Mouse (Mus musculus) CH12.LX (cell line): Measurements from ENCODE around the gene Tes3-ps. TPM values are rescaled to one million over a fixed set of nuclear protein-coding genes. Genes with fewer than 3 reads are reported as not detected.

ENCODE experiments used
- DNase-seq: peaks from one replicate; pipeline ENCODE4 v3.0.0-alpha.2; 2013; ENCODE audit errors: extremely low read depth
- H3K27ac ChIP-seq: 2 replicates; pipeline ENCODE4 v1.5.1; 2012; ENCODE audit warnings: low read depth, mild to moderate bottlenecking, control low read depth, moderate library complexity; ENCODE audit not compliant: insufficient read depth
- H3K27me3 ChIP-seq: replicated peaks from 2 replicates; pipeline ENCODE3; 2012; ENCODE audit warnings: inconsistent platforms
- H3K36me3 ChIP-seq, 2 experiments: replicated peaks in 1 of 2; 2 replicates each; pipeline versions ENCODE3 to v1.6.1; 2012; ENCODE audit warnings: inconsistent platforms in 1 of 2, low read length in 1 of 2, mild to moderate bottlenecking in 1 of 2, mixed read lengths in 1 of 2, moderate library complexity in 1 of 2; ENCODE audit not compliant: control insufficient read depth in 1 of 2, insufficient read depth in 1 of 2
- H3K4me1 ChIP-seq, 2 experiments: 2 replicates each; pipeline ENCODE4 v1.6.1; 2012; ENCODE audit warnings: inconsistent platforms in 1 of 2, moderate library complexity in 1 of 2; ENCODE audit not compliant: insufficient read depth in 2 of 2, control insufficient read depth in 1 of 2
- H3K4me2 ChIP-seq: 2 replicates; pipeline ENCODE4 v1.6.1; 2012; ENCODE audit warnings: low read depth, mild to moderate bottlenecking, control low read depth; ENCODE audit not compliant: poor library complexity, insufficient read depth, severe bottlenecking
- H3K4me3 ChIP-seq, 3 experiments: fragments of 150-350 bp in 1 of 3; sonication (generic) in 1 of 3; replicated peaks in 1 of 3; 2 replicates each; pipeline versions ENCODE3 to v1.5.1; 2011 to 2012; ENCODE audit warnings: low read depth in 2 of 3, low read length in 2 of 3, mild to moderate bottlenecking in 2 of 3, moderate library complexity in 2 of 3, control low read depth in 1 of 3, improper control_type of control experiment in 1 of 3, inconsistent platforms in 1 of 3, mixed read lengths in 1 of 3; ENCODE audit not compliant: poor library complexity in 1 of 3
- H3K79me2 ChIP-seq: replicated peaks from 2 replicates; pipeline ENCODE4 v1.6.1; 2012; ENCODE audit warnings: mild to moderate bottlenecking, moderate library complexity; ENCODE audit not compliant: control insufficient read depth, poor library complexity, insufficient read depth, severe bottlenecking; ENCODE audit errors: extremely low read depth
- H3K9ac ChIP-seq: 2 replicates; pipeline ENCODE4 v1.6.1; 2012; ENCODE audit warnings: low read depth, mild to moderate bottlenecking, control low read depth, moderate library complexity; ENCODE audit not compliant: insufficient read depth
- H3K9me3 ChIP-seq: replicated peaks from 2 replicates; pipeline ENCODE3; 2012; ENCODE audit warnings: low read length, inconsistent platforms, mixed read lengths
- CTCF ChIP-seq, 2 experiments: IDR thresholded peaks in 1 of 2; conservative IDR thresholded peaks in 1 of 2; 2 replicates each; pipeline ENCODE4 v1.5.1; 2011 to 2012; ENCODE audit warnings: low read depth in 2 of 2, low read length in 2 of 2, improper control_type of control experiment in 1 of 2, inconsistent platforms in 1 of 2, mild to moderate bottlenecking in 1 of 2, moderate library complexity in 1 of 2
- E2F4 ChIP-seq: IDR thresholded peaks from 2 replicates; pipeline ENCODE4 v1.6.1; 2011; ENCODE audit warnings: low read depth, low read length, improper control_type of control experiment; ENCODE audit not compliant: insufficient replicate concordance
- ETS1 ChIP-seq: conservative IDR thresholded peaks from 2 replicates; pipeline ENCODE4 v1.6.1; 2012; ENCODE audit warnings: low read depth, mild to moderate bottlenecking, inconsistent platforms, low read length, improper control_type of control experiment, moderate library complexity
- GABPA ChIP-seq: IDR thresholded peaks from 2 replicates; pipeline ENCODE4 v1.6.1; 2012; ENCODE audit warnings: low read depth, low read length, improper control_type of control experiment, inconsistent platforms; ENCODE audit not compliant: insufficient replicate concordance
- HCFC1 ChIP-seq: IDR thresholded peaks from 2 replicates; pipeline ENCODE4 v1.6.1; 2012; ENCODE audit warnings: low read depth, mild to moderate bottlenecking, inconsistent platforms, low read length, improper control_type of control experiment
- MAX ChIP-seq: IDR thresholded peaks from 2 replicates; pipeline ENCODE4 v1.6.1; 2011; ENCODE audit warnings: low read length, improper control_type of control experiment
- MEF2A ChIP-seq: IDR thresholded peaks from 2 replicates; pipeline ENCODE4 v1.6.1; 2014; ENCODE audit warnings: low read depth, mild to moderate bottlenecking, inconsistent platforms, low read length, improper control_type of control experiment, borderline replicate concordance
- MXI1 ChIP-seq: IDR thresholded peaks from 2 replicates; pipeline ENCODE4 v1.6.1; 2011; ENCODE audit warnings: mild to moderate bottlenecking, low read depth, low read length, improper control_type of control experiment
- PAX5 ChIP-seq: IDR thresholded peaks from 2 replicates; pipeline ENCODE4 v1.6.1; 2012; ENCODE audit warnings: low read length, inconsistent platforms, mixed read lengths
- POLR2A ChIP-seq: IDR thresholded peaks from 2 replicates; pipeline ENCODE4 v1.6.1; 2011; ENCODE audit warnings: low read depth, mild to moderate bottlenecking, improper control_type of control experiment, low read length
- RCOR1 ChIP-seq: conservative IDR thresholded peaks from 2 replicates; pipeline ENCODE4 v1.6.1; 2012; ENCODE audit warnings: low read depth, mild to moderate bottlenecking, inconsistent platforms, low read length, improper control_type of control experiment
- ZNF384 ChIP-seq: IDR thresholded peaks from 2 replicates; pipeline ENCODE4 v1.6.1; 2012; ENCODE audit warnings: low read depth, low read length, improper control_type of control experiment, inconsistent platforms
- dilution Hi-C: fragments of 300-500 bp; cut with MboI; formaldehyde crosslinking; loops from 2 replicates; pipeline ENCODE4 v1.14.3; 2020; ENCODE audit warnings: low sequenced_read_pairs; ENCODE audit not compliant: extremely low pct_unique_long_range_greater_than_20kb, extremely low pct_ligation_motif_present
- in situ Hi-C: fragments of 300-500 bp; cut with MboI; formaldehyde crosslinking; loops from 3 replicates; pipeline ENCODE4 v1.14.3; 2019; ENCODE audit warnings: low sequenced_read_pairs, low pct_ligation_motif_present, low pct_unique_long_range_greater_than_20kb, mixed read lengths
- polyA plus RNA-seq: library from polyadenylated mRNA; unstranded; fragments of >175 nt; gene quantifications from 2 replicates; pipeline ENCODE4 v1.2.1, GENCODE M21; 2012; ENCODE audit warnings: low read depth; ENCODE audit not compliant: insufficient read length
- total RNA-seq, 2 experiments: library from RNA; depleted of rRNA; stranded (reverse); fragments of 300-350 nt in 1 of 2; fragments of >200 nt in 1 of 2; gene quantifications; 2 replicates each; pipeline ENCODE4 v1.2.3; 2012 to 2014

Gene Tes3-ps
- total and polyA plus RNA-seq, 3 experiments: 0.25 to 2.3 (median 1.6) TPM

GRCm38 (mm10) chr13:49465875-49466274 lies 27.2 kb upstream of the Tes3-ps start:
- no peak overlapping the region for H3K27ac ChIP-seq
- H3K4me3 ChIP-seq: no peak overlapping the region
- DNase-seq: no peak
- H3K4me1 ChIP-seq: peaks cover 7 to 32% of the 10 kb centered on the region in 2 experiments
- peaks cover 20 to 61% of the 10 kb centered on the region in 2 experiments for H3K36me3 ChIP-seq
- no peak overlapping the region for H3K4me2 ChIP-seq
- no peak for TF ChIP-seq POLR2A
- no peak for TF ChIP-seq E2F4
- no peaks in the 10 kb centered on the region for H3K27me3 ChIP-seq
- in situ Hi-C loops: no loop called here
- no peak overlapping the region for H3K9ac ChIP-seq
- dilution Hi-C loops: no loop called here
- no peaks in the 10 kb centered on the region for H3K9me3 ChIP-seq
- no peaks in the 10 kb centered on the region for H3K79me2 ChIP-seq

GRCm38 (mm10) chr13:49466393-49467075 lies 26.6 kb upstream of the Tes3-ps start:
- TF ChIP-seq HCFC1 (no peak), E2F4 (no peak), PAX5 (no peak), GABPA (no peak), MXI1 (no peak), MEF2A (no peak), RCOR1 (no peak), MAX (no peak), POLR2A (no peak)
- dilution Hi-C loops: no loop called here
- Histone ChIP-seq H3K79me2 (no peaks in the 10 kb centered on the region), H3K4me1 (peaks cover 7 to 32% of the 10 kb centered on the region in 2 experiments), H3K36me3 (peaks cover 17 to 58% of the 10 kb centered on the region in 2 experiments), H3K27me3 (no peaks in the 10 kb centered on the region), H3K9ac (no peak overlapping the region), H3K9me3 (no peaks in the 10 kb centered on the region), H3K4me3 (no peak overlapping the region), H3K4me2 (no peak overlapping the region), H3K27ac (no peak overlapping the region)
- no peak for DNase-seq
- in situ Hi-C loops: no loop called here

DNA sequence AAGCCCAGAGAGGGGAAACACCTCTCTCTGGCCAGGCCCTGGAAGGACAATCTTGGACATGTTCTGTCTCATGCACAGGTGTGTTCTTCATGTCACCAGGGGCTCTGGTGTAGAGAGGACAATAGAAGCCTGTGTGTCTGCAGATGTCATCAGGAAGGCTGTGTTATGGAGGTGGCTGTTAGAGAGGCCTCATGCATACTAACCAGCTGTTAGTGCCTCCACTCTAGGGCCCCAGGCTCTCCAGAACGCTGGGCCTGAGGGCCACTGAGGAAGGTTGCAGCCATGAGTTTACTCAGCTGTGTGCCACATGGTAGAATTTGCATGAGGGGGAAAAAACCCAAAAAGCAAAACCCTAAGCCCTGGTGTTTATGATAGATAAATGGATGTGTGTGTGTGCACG lies 25.5 kb upstream of the Tes3-ps start:
- Histone ChIP-seq H3K36me3 (peaks cover 17 to 49% of the 10 kb centered on the region in 2 experiments), H3K4me1 (peaks cover 7 to 29% of the 10 kb centered on the region in 2 experiments), H3K27me3 (no peaks in the 10 kb centered on the region), H3K9ac (no peak overlapping the region), H3K79me2 (no peaks in the 10 kb centered on the region), H3K9me3 (no peaks in the 10 kb centered on the region), H3K4me3 (no peak overlapping the region), H3K27ac (no peak overlapping the region)
- peak; percentile 41 for DNase-seq
- dilution Hi-C loops: no loop called here
- TF ChIP-seq ZNF384 (no peak), ETS1 (peak; percentile 64), GABPA (no peak), CTCF (conservative IDR thresholded peaks at IDR 0.05 in 1 of 2, IDR thresholded peaks at IDR 0.05 in 1 of 2; ENCODE audit: low read depth in 2 of 2, low read length in 2 of 2) (no peak)
- TF ChIP-seq, all 38 proteins: peak for 1
- in situ Hi-C loops: no loop called here
- no peak overlapping the region for H3K4me2 ChIP-seq
